Mouse (Mus musculus) hindbrain, embryonic 12.5 days (tissue): Measurements from ENCODE around the gene Ddx11. TPM values are rescaled to one million over a fixed set of nuclear protein-coding genes. Genes with fewer than 3 reads are reported as not detected.

Source experiments
- polyA plus RNA-seq: library from polyadenylated mRNA; unstranded; fragments of >200 nt; fragmentation: Nextera tagmentation; extraction: Ambion mirVana; gene quantifications from 2 replicates; pipeline ENCODE4 v1.2.1, GENCODE M21; 2016

The Ddx11 gene
- polyA plus RNA-seq, 1 experiment from 2014 or later, result 20.2 TPM

Other genes with a start within 250 kb of the Ddx11 start
- 49.3 and 50.9 TPM in 2 replicates for gene Ralbp1, start 237.7 kb upstream of the Ddx11 start, polyA plus RNA-seq
- gene Twsg1, start 172.3 kb upstream of the Ddx11 start, polyA plus RNA-seq, result 100 and 108 TPM in 2 replicates
- 70.7 and 78.1 TPM in 2 replicates for gene Ankrd12, start 46.4 kb upstream of the Ddx11 start, polyA plus RNA-seq
- 265 and 282 TPM in 2 replicates for gene Ndufv2, start 22.0 kb upstream of the Ddx11 start, polyA plus RNA-seq
- gene Washc1, start 12.0 kb upstream of the Ddx11 start, polyA plus RNA-seq, result 38.5 and 39.9 TPM in 2 replicates